Mouse (Mus musculus): ENCODE data around the gene Chst11. TPM values are rescaled to one million over a fixed set of nuclear protein-coding genes. Genes with fewer than 3 reads are reported as not detected.

The Chst11 gene
- total and polyA plus RNA-seq, 3 experiments = 3.1 to 10.6 TPM; not detected in 1

GRCm38 (mm10) chr10:82958218-82958761 is 27.0 kb upstream of the Chst11 start:
- TF ChIP-seq RAD21 (IDR thresholded peaks at IDR 0.05; ENCODE audit: low read depth, low read length) (no peak), E2F4 (IDR thresholded peaks at IDR 0.05; ENCODE audit: borderline replicate concordance, low read depth, low read length) (no peak), ZMIZ1 (IDR thresholded peaks at IDR 0.05; ENCODE audit: low read depth, low read length) (no peak)
- Histone ChIP-seq H3K4me3 (ENCODE audit: control insufficient read depth in 1 of 2, insufficient read depth in 1 of 2, low read depth in 2 of 2, low read length in 2 of 2) (no peak overlapping the region), H3K4me1 (ENCODE audit: control insufficient read depth in 1 of 2, insufficient read depth in 2 of 2, low read length in 2 of 2) (peaks cover 0 to 22% of the 10 kb centered on the region in 2 experiments; a peak in 3 of 4 replicates), H3K9me3 (replicated peaks; ENCODE audit: insufficient read depth, low read length) (no peaks in the 10 kb centered on the region), H3K9ac (ENCODE audit: control insufficient read depth, low read depth, low read length, poor library complexity, severe bottlenecking) (no peak overlapping the region), H3K27me3 (ENCODE audit: control insufficient read depth in 1 of 2, insufficient read depth in 2 of 2, low read length in 2 of 2) (no peaks in the 10 kb centered on the region), H3K36me3 (ENCODE audit: control insufficient read depth in 1 of 2, insufficient read depth in 2 of 2, low read length in 2 of 2) (peaks cover 0 to 6% of the 10 kb centered on the region in 2 experiments; a peak in 2 of 4 replicates), H3K79me2 (ENCODE audit: control insufficient read depth, insufficient read depth, low read length, poor library complexity) (no peaks in the 10 kb centered on the region), H3K27ac (ENCODE audit: control insufficient read depth, low read depth, low read length) (no peak overlapping the region)
- DNase-seq (ENCODE audit: low read depth, low spot score) = peak; percentile 44

- H3K4me1 ChIP-seq (ENCODE audit: control insufficient read depth in 1 of 2, insufficient read depth in 2 of 2, low read length in 2 of 2) = peaks cover 0 to 26% of the 10 kb centered on the region in 2 experiments; a peak in 3 of 4 replicates
- no peak for DNase-seq (ENCODE audit: low read depth, low spot score)
- H3K36me3 ChIP-seq (ENCODE audit: control insufficient read depth in 1 of 2, insufficient read depth in 2 of 2, low read length in 2 of 2) = peaks cover 0 to 6% of the 10 kb centered on the region in 2 experiments; a peak in 2 of 4 replicates
- H3K27ac ChIP-seq (ENCODE audit: control insufficient read depth, low read depth, low read length) = no peak overlapping the region
- no peak overlapping the region for H3K9ac ChIP-seq (ENCODE audit: control insufficient read depth, low read depth, low read length, poor library complexity, severe bottlenecking)
- H3K4me3 ChIP-seq (ENCODE audit: control insufficient read depth in 1 of 2, insufficient read depth in 1 of 2, low read depth in 2 of 2, low read length in 2 of 2) = no peak overlapping the region
- TF ChIP-seq CHD1 (IDR thresholded peaks at IDR 0.05; ENCODE audit: low read depth, low read length) (no peak), HCFC1 (IDR thresholded peaks at IDR 0.05; ENCODE audit: low read depth, low read length) (no peak), CHD2 (IDR thresholded peaks at IDR 0.05; ENCODE audit: low read length) (no peak), ZC3H11A (IDR thresholded peaks at IDR 0.05; ENCODE audit: low read depth, low read length) (no peak), ZKSCAN1 (IDR thresholded peaks at IDR 0.05; ENCODE audit: low read depth, low read length) (no peak), MAZ (IDR thresholded peaks at IDR 0.05; ENCODE audit: low read depth, low read length) (no peak), NRF1 (IDR thresholded peaks at IDR 0.05; ENCODE audit: insufficient read depth, low read depth, low read length, poor library complexity, severe bottlenecking) (no peak), TCF12 (IDR thresholded peaks at IDR 0.05; ENCODE audit: low read depth, low read length) (no peak), SIN3A (IDR thresholded peaks at IDR 0.05; ENCODE audit: low read length) (no peak), GABPA (IDR thresholded peaks at IDR 0.05; ENCODE audit: low read depth, low read length) (no peak), USF2 (IDR thresholded peaks at IDR 0.05; ENCODE audit: borderline replicate concordance in 1 of 2, insufficient read depth in 1 of 2, low read depth in 1 of 2, low read length in 2 of 2) (no peak), POLR2AphosphoS5 (IDR thresholded peaks at IDR 0.05; ENCODE audit: borderline replicate concordance, low read depth, low read length) (no peak)
- no peaks in the 10 kb centered on the region for H3K27me3 ChIP-seq (ENCODE audit: control insufficient read depth in 1 of 2, insufficient read depth in 2 of 2, low read length in 2 of 2)
- no peaks in the 10 kb centered on the region for H3K79me2 ChIP-seq (ENCODE audit: control insufficient read depth, insufficient read depth, low read length, poor library complexity)
- H3K9me3 ChIP-seq (replicated peaks; ENCODE audit: insufficient read depth, low read length) = no peaks in the 10 kb centered on the region
Observed at GRCm38 (mm10) chr10:82959316-82959715, 26.0 kb upstream of the Chst11 start.
